Mouse (Mus musculus) cerebellum, adult 2 months (tissue): Measurements from ENCODE around the gene Syne3.

Experiments
- CTCF ChIP-seq: fragments of 200-500 bp; IDR thresholded peaks from 2 replicates; pipeline ENCODE4 v1.5.1; 2011; ENCODE audit warnings: low read depth, mild to moderate bottlenecking, control low read depth, low read length, moderate library complexity, borderline replicate concordance; ENCODE audit not compliant: insufficient read depth
- POLR2A ChIP-seq: fragments of 200-500 bp; IDR thresholded peaks from 2 replicates; pipeline ENCODE4 v1.6.1; 2011; ENCODE audit warnings: low read length, control low read depth, borderline replicate concordance; ENCODE audit not compliant: insufficient read depth

DNA sequence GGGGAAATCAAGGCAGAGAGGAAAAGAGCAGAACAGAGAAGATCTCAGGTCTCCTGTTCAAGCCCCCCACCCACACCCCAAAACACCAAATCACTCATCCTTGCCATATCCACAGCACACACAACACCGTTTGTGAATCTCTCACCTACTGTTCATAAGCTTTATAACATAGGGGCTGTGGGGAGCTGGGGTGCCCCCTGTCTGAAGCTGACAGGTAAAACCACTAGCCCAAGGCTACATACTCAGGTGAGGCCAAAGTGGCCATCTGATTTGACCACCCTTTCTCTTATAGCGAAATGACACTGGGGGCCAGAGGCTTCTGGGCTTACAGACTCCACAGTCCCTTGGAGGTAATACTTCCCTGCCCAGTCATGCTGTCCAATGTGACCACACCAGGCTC lies 1.5 kb downstream of the Syne3 start:
- no peak for TF ChIP-seq POLR2A
- no peak for TF ChIP-seq CTCF
